Mouse (Mus musculus): ENCODE data around the gene Btbd35f26. TPM values are rescaled to one million over a fixed set of nuclear protein-coding genes. Genes with fewer than 3 reads are reported as not detected.
"Not testable (repeated sequence)": the region's sequence is repeated elsewhere in the genome, so short reads cannot be mapped to it uniquely, and the experiment has no call there.

The Btbd35f26 gene
- not detected in 2 replicates for polyA plus RNA-seq (2012; ENCODE audit: insufficient read depth, insufficient read length, missing spikeins)

DNA sequence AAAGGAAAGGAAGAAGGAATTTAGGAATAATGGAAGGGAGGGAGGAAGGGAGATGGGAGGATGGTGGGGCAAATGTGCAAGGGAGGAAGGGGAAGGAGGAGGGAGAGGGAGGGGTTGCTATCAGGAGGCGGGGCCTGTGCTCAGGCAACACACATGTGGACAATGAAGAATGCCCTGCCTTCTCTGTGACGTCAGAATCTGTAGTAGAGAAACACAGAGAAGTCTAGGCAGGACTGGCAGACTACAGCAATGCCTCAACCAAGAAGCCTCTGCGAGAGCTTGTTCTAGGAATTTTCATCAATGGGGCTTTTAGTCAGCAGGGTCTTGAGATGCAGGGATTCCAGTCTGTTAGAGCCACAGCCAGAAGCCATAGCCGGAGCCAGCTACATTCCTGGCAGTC, at the start of gene Btbd35f26:
Gene Btbd35f26 (plus strand): TSS at position 301 of the 400 bp plus-strand sequence.
- H3K27ac ChIP-seq (ENCODE audit: insufficient read depth, low read depth, low read length); H3K4me3 ChIP-seq (ENCODE audit: insufficient read depth, low read length); H3K4me1 ChIP-seq (ENCODE audit: control insufficient read depth, insufficient read depth, low read length): not testable (repeated sequence)

DNA sequence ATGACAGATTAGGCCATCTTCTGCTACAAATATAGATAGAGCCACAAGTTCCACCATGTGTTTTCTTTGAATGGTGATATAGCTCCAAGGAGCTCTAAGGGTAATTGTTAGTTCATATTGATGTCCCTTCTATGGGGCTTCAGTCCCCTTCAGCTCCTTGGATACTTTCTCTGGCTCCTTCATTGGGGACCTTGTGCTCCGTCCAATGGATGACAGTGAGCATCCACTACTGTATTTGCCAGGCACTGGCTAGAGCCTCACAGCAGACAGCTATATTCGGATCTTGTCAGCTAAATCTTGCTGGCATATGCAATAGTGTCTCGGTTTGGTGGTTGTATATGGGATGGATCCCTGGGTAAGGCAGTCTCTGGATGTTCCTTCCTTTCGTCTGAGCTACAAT, 5.7 kb downstream of the Btbd35f26 start:
- H3K4me3 ChIP-seq (ENCODE audit: insufficient read depth, low read length); H3K4me1 ChIP-seq (ENCODE audit: control insufficient read depth, insufficient read depth, low read length); H3K27ac ChIP-seq (ENCODE audit: insufficient read depth, low read depth, low read length): not testable (repeated sequence)

DNA sequence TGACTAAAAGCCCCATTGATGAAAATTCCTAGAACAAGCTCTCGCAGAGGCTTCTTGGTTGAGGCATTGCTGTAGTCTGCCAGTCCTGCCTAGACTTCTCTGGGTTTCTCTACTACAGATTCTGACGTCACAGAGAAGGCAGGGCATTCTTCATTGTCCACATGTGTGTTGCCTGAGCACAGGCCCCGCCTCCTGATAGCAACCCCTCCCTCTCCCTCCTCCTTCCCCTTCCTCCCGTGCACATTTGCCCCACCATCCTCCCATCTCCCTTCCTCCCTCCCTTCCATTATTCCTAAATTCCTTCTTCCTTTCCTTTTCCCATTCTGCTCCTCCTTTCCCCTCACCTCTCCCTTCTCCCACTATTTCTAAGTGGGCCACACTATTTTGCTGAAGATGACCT, 47.6 kb downstream of the Btbd35f26 start, which contains the start of gene Btbd35f19:
Gene Btbd35f19 (minus strand): TSS at position 101 of the 400 bp plus-strand sequence.
- not testable (repeated sequence) for H3K4me1 ChIP-seq (ENCODE audit: control insufficient read depth, insufficient read depth, low read length); H3K4me3 ChIP-seq (ENCODE audit: insufficient read depth, low read length); H3K27ac ChIP-seq (ENCODE audit: insufficient read depth, low read depth, low read length)

Other genes starting within 250 kb of the Btbd35f26 start
- not detected in 2 replicates for gene Btbd35f29, start 218.8 kb upstream of the Btbd35f26 start, polyA plus RNA-seq (2012; ENCODE audit: insufficient read depth, insufficient read length, missing spikeins)
- not detected in 2 replicates for gene Spin2f, start 82.6 kb upstream of the Btbd35f26 start, polyA plus RNA-seq (2012; ENCODE audit: insufficient read depth, insufficient read length, missing spikeins)
- gene Btbd35f19, start 47.5 kb downstream of the Btbd35f26 start, polyA plus RNA-seq (2012; ENCODE audit: insufficient read depth, insufficient read length, missing spikeins), result not detected in 2 replicates
- not detected in 2 replicates for gene Gm21883, start 237.8 kb downstream of the Btbd35f26 start, polyA plus RNA-seq (2012; ENCODE audit: insufficient read depth, insufficient read length, missing spikeins)